Mouse (Mus musculus): ENCODE results near the gene Gm1043. TPM values are rescaled to one million over a fixed set of nuclear protein-coding genes. Genes with fewer than 3 reads are reported as not detected.

The Gm1043 gene
- polyA plus RNA-seq, 1 experiment: 4.3 TPM

DNA sequence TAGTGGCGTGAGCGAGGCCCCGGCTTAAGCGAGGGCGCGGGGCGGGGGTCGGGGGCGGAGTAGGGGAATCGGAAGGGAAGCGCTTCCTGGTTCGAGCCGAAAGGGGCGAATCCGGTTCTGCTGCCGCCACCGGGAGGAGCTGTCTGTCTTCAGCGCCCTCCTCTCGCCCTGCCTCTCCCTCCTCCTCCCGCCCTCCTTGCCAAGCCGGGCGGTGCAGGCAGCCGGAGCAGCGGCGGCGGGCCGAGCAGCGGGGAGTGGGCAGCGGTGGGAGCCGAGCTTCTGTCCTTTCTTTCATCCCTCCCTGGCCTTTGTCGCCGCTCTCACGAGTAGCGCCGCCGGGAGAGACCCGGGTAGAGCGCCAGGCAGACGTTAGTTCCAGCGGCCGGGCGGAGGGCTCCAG lies 160.5 kb downstream of the Gm1043 start:
- 5% methylated on average over 42 of the region's 42 CpGs for WGBS
- Histone ChIP-seq H3K27me3 (ENCODE audit: control insufficient read depth, insufficient read depth, low read length) (peaks cover 6% of the 10 kb centered on the region; the same call in 1 of the 2 replicates), H3K27ac (ENCODE audit: control insufficient read depth, insufficient read depth, low read length) (no peak overlapping the region), H3K4me1 (replicated peaks; ENCODE audit: control insufficient read depth, insufficient read depth, low read length) (peaks cover 7% of the 10 kb centered on the region; the same call in 1 of the 2 replicates), H3K36me3 (ENCODE audit: control insufficient read depth, insufficient read depth, low read length) (no peaks in the 10 kb centered on the region), H3K4me3 (ENCODE audit: control insufficient read depth, insufficient read depth, low read length) (peak overlapping the region; percentile 3; the same call in 1 of the 2 replicates)
- DNase-seq: peak; percentile 53
- no peak for TF ChIP-seq POLR2A (IDR thresholded peaks at IDR 0.05; ENCODE audit: control insufficient read depth, extremely low read depth, insufficient read depth, low read length, poor library complexity)
- no peak for TF ChIP-seq CTCF (IDR thresholded peaks at IDR 0.05; ENCODE audit: borderline replicate concordance, control insufficient read depth, extremely low read depth, insufficient read depth, low read length, poor library complexity)

DNA sequence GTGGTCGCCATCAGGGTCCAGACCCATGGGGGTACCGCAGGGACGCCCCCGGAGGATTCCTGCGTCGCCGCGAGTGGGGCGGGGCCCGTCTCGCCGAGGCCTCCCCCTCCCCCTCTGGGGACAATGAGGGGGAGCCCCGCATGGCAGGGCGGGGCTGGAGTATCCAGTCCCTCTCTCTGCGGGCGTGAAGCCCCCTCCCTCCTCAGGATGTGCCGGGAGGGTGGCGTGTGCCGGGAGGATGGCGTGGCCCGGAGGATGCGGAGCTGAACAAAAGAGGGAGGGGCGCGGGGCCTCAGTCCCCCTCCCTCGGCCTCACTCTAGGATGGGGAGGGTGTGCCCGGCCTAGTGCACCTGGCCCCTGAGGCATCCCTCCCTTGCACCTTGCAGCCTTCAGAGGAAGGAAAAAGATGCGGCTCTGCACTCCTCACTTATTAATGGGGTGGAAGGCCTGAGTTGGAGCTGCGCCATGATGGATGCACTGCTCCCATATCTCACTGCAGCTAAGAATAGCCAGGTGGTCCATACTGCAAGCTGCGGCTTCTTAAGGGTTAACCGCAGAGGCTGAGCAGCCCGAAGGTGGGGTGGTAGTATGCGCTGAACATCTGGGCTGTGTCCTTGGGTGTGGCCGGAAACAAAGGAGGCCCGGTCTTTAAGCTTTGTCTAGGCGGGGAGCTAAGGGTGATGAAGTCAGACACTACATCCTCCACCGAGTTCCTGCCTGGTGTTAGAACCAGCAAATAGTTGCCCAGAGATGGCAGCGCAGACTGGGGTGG lies 161.2 kb downstream of the Gm1043 start:
- TF ChIP-seq POLR2A (IDR thresholded peaks at IDR 0.05; ENCODE audit: control insufficient read depth, extremely low read depth, insufficient read depth, low read length, poor library complexity) (no peak), CTCF (IDR thresholded peaks at IDR 0.05; ENCODE audit: borderline replicate concordance, control insufficient read depth, extremely low read depth, insufficient read depth, low read length, poor library complexity) (no peak)
- Histone ChIP-seq H3K36me3 (ENCODE audit: control insufficient read depth, insufficient read depth, low read length) (no peaks in the 10 kb centered on the region), H3K27me3 (ENCODE audit: control insufficient read depth, insufficient read depth, low read length) (peaks cover 6% of the 10 kb centered on the region; the same call in 1 of the 2 replicates), H3K4me1 (replicated peaks; ENCODE audit: control insufficient read depth, insufficient read depth, low read length) (peaks cover 7% of the 10 kb centered on the region; the same call in 1 of the 2 replicates), H3K4me3 (ENCODE audit: control insufficient read depth, insufficient read depth, low read length) (peak overlapping the region; percentile 3; the same call in 1 of the 2 replicates), H3K27ac (ENCODE audit: control insufficient read depth, insufficient read depth, low read length) (no peak overlapping the region)
- 7% methylated on average over 37 of the region's 37 CpGs for WGBS
- peak; percentile 58 for DNase-seq

GRCm38 (mm10) chr5:37247456-37247855 lies 162.3 kb downstream of the Gm1043 start:
- no peak for DNase-seq
- Histone ChIP-seq H3K4me3 (ENCODE audit: control insufficient read depth, insufficient read depth, low read length) (no peak overlapping the region), H3K27ac (ENCODE audit: control insufficient read depth, insufficient read depth, low read length) (no peak overlapping the region), H3K36me3 (ENCODE audit: control insufficient read depth, insufficient read depth, low read length) (no peaks in the 10 kb centered on the region), H3K27me3 (ENCODE audit: control insufficient read depth, insufficient read depth, low read length) (peaks cover 3% of the 10 kb centered on the region; the same call in 1 of the 2 replicates), H3K4me1 (replicated peaks; ENCODE audit: control insufficient read depth, insufficient read depth, low read length) (peaks cover 7% of the 10 kb centered on the region; the same call in 1 of the 2 replicates)
- WGBS: 48% methylated on average over 4 of the region's 4 CpGs
- TF ChIP-seq CTCF (IDR thresholded peaks at IDR 0.05; ENCODE audit: borderline replicate concordance, control insufficient read depth, extremely low read depth, insufficient read depth, low read length, poor library complexity) (no peak), POLR2A (IDR thresholded peaks at IDR 0.05; ENCODE audit: control insufficient read depth, extremely low read depth, insufficient read depth, low read length, poor library complexity) (no peak)

GRCm38 (mm10) chr5:37248870-37249269 lies 163.7 kb downstream of the Gm1043 start:
- H3K27ac ChIP-seq (ENCODE audit: control insufficient read depth, insufficient read depth, low read length): no peak overlapping the region
- H3K36me3 ChIP-seq (ENCODE audit: control insufficient read depth, insufficient read depth, low read length): no peaks in the 10 kb centered on the region
- peaks cover 3% of the 10 kb centered on the region; the same call in 1 of the 2 replicates for H3K27me3 ChIP-seq (ENCODE audit: control insufficient read depth, insufficient read depth, low read length)
- 87% methylated on average over 3 of the region's 3 CpGs for WGBS
- peaks cover 7% of the 10 kb centered on the region; the same call in 1 of the 2 replicates for H3K4me1 ChIP-seq (replicated peaks; ENCODE audit: control insufficient read depth, insufficient read depth, low read length)
- H3K4me3 ChIP-seq (ENCODE audit: control insufficient read depth, insufficient read depth, low read length): no peak overlapping the region
- TF ChIP-seq CTCF (IDR thresholded peaks at IDR 0.05; ENCODE audit: borderline replicate concordance, control insufficient read depth, extremely low read depth, insufficient read depth, low read length, poor library complexity): no peak
- TF ChIP-seq POLR2A (IDR thresholded peaks at IDR 0.05; ENCODE audit: control insufficient read depth, extremely low read depth, insufficient read depth, low read length, poor library complexity): no peak
- no peak for DNase-seq

DNA sequence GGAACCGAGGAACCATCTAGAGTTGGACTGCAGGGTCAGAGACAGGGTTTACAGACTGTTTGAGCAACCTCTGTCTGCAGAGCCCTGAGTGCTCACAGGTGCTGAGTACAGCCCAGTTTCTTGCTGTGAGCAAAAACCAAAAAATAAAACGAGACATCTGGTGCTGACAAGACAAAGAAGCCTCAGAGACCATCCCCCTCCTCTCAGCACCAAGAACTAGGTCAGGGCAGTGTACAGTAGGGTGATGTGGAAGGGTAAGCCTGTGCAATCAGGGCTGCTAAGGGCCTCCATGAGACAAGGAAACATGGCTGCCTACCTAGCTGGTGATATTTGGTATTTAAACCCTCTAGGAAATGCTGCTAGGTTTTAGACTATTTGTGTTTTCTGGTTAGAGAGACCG lies 166.4 kb downstream of the Gm1043 start:
- TF ChIP-seq CTCF (IDR thresholded peaks at IDR 0.05; ENCODE audit: borderline replicate concordance, control insufficient read depth, extremely low read depth, insufficient read depth, low read length, poor library complexity) (no peak), POLR2A (IDR thresholded peaks at IDR 0.05; ENCODE audit: control insufficient read depth, extremely low read depth, insufficient read depth, low read length, poor library complexity) (no peak)
- no peaks in the 10 kb centered on the region for H3K27me3 ChIP-seq (ENCODE audit: control insufficient read depth, insufficient read depth, low read length)
- H3K4me3 ChIP-seq (ENCODE audit: control insufficient read depth, insufficient read depth, low read length): no peak overlapping the region
- H3K36me3 ChIP-seq (ENCODE audit: control insufficient read depth, insufficient read depth, low read length): no peaks in the 10 kb centered on the region
- H3K27ac ChIP-seq (ENCODE audit: control insufficient read depth, insufficient read depth, low read length): no peak overlapping the region
- 76% methylated on average over 3 of the region's 3 CpGs for WGBS
- peaks cover 2% of the 10 kb centered on the region; the same call in 1 of the 2 replicates for H3K4me1 ChIP-seq (replicated peaks; ENCODE audit: control insufficient read depth, insufficient read depth, low read length)
- peak; percentile 15 for DNase-seq

GRCm38 (mm10) chr5:37252101-37252804 lies 167.1 kb downstream of the Gm1043 start:
- TF ChIP-seq POLR2A (IDR thresholded peaks at IDR 0.05; ENCODE audit: control insufficient read depth, extremely low read depth, insufficient read depth, low read length, poor library complexity) (no peak), CTCF (IDR thresholded peaks at IDR 0.05; ENCODE audit: borderline replicate concordance, control insufficient read depth, extremely low read depth, insufficient read depth, low read length, poor library complexity) (no peak)
- Histone ChIP-seq H3K27me3 (ENCODE audit: control insufficient read depth, insufficient read depth, low read length) (no peaks in the 10 kb centered on the region), H3K4me3 (ENCODE audit: control insufficient read depth, insufficient read depth, low read length) (no peak overlapping the region), H3K27ac (ENCODE audit: control insufficient read depth, insufficient read depth, low read length) (no peak overlapping the region), H3K36me3 (ENCODE audit: control insufficient read depth, insufficient read depth, low read length) (no peaks in the 10 kb centered on the region), H3K4me1 (replicated peaks; ENCODE audit: control insufficient read depth, insufficient read depth, low read length) (no peaks in the 10 kb centered on the region)
- 86% methylated on average over 9 of the region's 9 CpGs for WGBS
- no peak for DNase-seq

All from thymus, adult 2 months (tissue).